Mouse (Mus musculus) cerebellum, adult 11 months (tissue): Measurements from ENCODE around the gene Pde6d.

Experiments used
- DNase-seq: peaks from one replicate; pipeline ENCODE4 v3.0.0; 2022

The Pde6d gene

GRCm38 (mm10) chr1:86582451-86583096, at the start of gene Pde6d, which contains the start of gene Cops7b:
Pde6d (minus strand) TSS chr1:86582629.
Cops7b (plus strand) TSS chr1:86582904.
- peak; percentile 95 for DNase-seq

GRCm38 (mm10) chr1:86630527-86630926, 48.1 kb upstream of the Pde6d start:
- DNase-seq = no peak

- no peak for DNase-seq
Measured at GRCm38 (mm10) chr1:86629936-86630335, 47.5 kb upstream of the Pde6d start.

GRCm38 (mm10) chr1:86628270-86628669, 45.8 kb upstream of the Pde6d start:
- DNase-seq = no peak

GRCm38 (mm10) chr1:86623001-86624000, 40.9 kb upstream of the Pde6d start:
- no peak for DNase-seq

GRCm38 (mm10) chr1:86622296-86622695, 39.9 kb upstream of the Pde6d start:
- no peak for DNase-seq

- peak; percentile 27 for DNase-seq
Measured at GRCm38 (mm10) chr1:86618454-86619125, 36.2 kb upstream of the Pde6d start.

- DNase-seq = no peak
Measured at GRCm38 (mm10) chr1:86614269-86614668, 31.8 kb upstream of the Pde6d start.

GRCm38 (mm10) chr1:86612081-86612480, 29.7 kb upstream of the Pde6d start:
- DNase-seq = no peak

- no peak for DNase-seq
Measured at GRCm38 (mm10) chr1:86610954-86611353, 28.5 kb upstream of the Pde6d start.

- DNase-seq = no peak
Measured at GRCm38 (mm10) chr1:86600117-86600516, 17.7 kb upstream of the Pde6d start.

- no peak for DNase-seq
Measured at GRCm38 (mm10) chr1:86598516-86598915, 16.1 kb upstream of the Pde6d start.

- no peak for DNase-seq
Measured at GRCm38 (mm10) chr1:86596512-86596911, 14.1 kb upstream of the Pde6d start.

GRCm38 (mm10) chr1:86595315-86595714, 12.9 kb upstream of the Pde6d start:
- no peak for DNase-seq

- DNase-seq = no peak
Measured at GRCm38 (mm10) chr1:86594539-86594938, 12.1 kb upstream of the Pde6d start.

- peak; percentile 72 for DNase-seq
Measured at GRCm38 (mm10) chr1:86586992-86587391, 4.6 kb upstream of the Pde6d start.

GRCm38 (mm10) chr1:86583709-86584108, 1.3 kb upstream of the Pde6d start:
- no peak for DNase-seq

- DNase-seq = peak; percentile 45
Measured at GRCm38 (mm10) chr1:86581692-86582450, 558 bp downstream of the Pde6d start.

GRCm38 (mm10) chr1:86580426-86580825, 2.0 kb downstream of the Pde6d start:
- no peak for DNase-seq

GRCm38 (mm10) chr1:86571941-86572340, 10.5 kb downstream of the Pde6d start:
- DNase-seq = no peak

- DNase-seq = no peak
Measured at GRCm38 (mm10) chr1:86571381-86571780, 11.0 kb downstream of the Pde6d start.

- no peak for DNase-seq
Measured at GRCm38 (mm10) chr1:86569292-86569860, 13.1 kb downstream of the Pde6d start.
